Mouse (Mus musculus): ENCODE results near the gene Catsper2.

Gene Catsper2

GRCm38 (mm10) chr2:121413387-121414042, at the start of gene Catsper2, which contains the start of gene Pdia3:
TSS of gene Catsper2 (minus strand) at chr2:121413792.
TSS of gene Pdia3 (plus strand) at chr2:121413775.
- peak; percentile 96 for DNase-seq (ENCODE audit: low read depth)

DNA sequence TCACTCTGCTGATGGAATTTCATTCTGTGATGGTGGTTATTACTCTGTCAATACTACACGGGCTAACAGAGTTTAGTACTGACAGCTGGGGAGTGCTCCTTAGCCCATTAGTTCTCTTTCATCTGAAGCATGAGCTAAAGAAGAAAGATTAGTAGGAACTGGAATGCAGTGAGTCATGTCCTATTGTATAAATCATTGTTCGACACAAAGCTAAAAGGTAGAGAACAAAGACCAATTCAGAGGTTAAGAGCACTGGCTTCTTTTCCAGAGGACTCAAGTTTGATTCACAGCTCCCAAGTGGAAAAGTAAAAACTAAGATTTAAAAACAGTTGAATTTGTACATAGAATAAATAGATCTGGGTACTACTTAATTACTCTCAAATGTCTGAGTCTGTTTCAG, 46.5 kb upstream of the Catsper2 start:
- no peak for DNase-seq (ENCODE audit: low read depth)

GRCm38 (mm10) chr2:121456692-121457642, 43.4 kb upstream of the Catsper2 start, which contains the start of gene Serinc4:
TSS of gene Serinc4 (minus strand) at chr2:121456781.
- DNase-seq (ENCODE audit: low read depth) = peak; percentile 90

DNA sequence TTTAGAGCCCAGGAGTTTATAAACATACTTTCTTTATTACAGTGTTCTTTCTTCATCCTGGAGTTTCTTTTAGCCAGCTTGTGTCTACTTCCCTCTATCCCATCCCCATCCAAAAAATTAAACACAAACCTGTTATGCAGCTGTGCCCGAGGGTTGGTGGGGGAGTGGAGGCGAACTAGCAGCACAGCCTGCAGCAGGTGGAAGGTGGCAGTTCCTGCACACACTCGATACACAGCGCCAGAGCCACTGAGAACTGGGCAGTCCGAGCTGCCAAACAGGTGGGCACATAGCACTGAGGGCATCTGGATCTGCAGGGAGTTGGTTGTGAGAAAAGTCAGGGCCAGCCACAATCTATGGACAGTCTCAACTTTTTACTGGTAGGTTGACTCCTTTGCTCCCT, 41.9 kb upstream of the Catsper2 start:
- DNase-seq (ENCODE audit: low read depth) = no peak

DNA sequence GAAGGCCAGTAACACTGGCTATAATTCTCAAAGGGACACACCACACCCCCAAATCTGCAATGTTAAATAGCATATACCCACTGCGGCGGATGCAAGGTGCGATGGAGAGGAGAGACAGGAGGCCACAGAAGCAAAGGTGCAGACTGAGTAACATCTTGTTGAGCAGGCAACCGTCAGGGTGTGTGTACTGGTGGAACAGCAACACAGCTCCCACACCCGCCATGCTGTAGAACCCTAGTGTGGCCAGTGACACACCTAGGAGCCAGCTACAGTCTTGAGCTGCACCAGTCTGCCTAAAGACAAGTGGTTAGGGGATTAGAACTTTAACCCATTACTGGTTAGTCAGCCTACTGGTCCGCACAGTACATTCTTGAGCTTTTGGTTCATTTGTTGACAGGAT, 40.3 kb upstream of the Catsper2 start:
- no peak for DNase-seq (ENCODE audit: low read depth)

DNA sequence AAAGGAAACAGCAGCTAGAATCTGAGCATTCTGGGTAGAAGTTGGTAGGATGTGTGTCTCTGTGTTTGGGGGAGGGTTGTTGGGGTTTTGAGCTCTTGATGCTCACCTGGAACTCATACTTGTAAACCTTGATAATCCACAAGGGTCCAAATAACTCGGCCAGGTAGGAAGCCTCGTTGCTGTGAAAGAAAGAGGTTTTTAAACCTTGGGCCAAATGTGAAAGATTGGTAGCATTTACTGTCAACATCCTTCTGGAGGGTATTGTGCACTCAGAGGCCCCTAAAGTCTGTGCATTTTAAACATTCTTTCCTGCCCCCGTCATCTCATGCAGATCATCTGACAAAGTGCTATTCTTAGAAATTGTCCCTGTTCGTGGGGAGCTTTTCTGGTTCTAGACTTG, 39.4 kb upstream of the Catsper2 start, which contains the start of gene Hypk:
Gene Hypk, plus strand, starts transcription at position 301 of the 400 bp plus-strand sequence.
- no peak for DNase-seq (ENCODE audit: low read depth)

GRCm38 (mm10) chr2:121452361-121452760, 38.8 kb upstream of the Catsper2 start:
- DNase-seq (ENCODE audit: low read depth) = no peak

DNA sequence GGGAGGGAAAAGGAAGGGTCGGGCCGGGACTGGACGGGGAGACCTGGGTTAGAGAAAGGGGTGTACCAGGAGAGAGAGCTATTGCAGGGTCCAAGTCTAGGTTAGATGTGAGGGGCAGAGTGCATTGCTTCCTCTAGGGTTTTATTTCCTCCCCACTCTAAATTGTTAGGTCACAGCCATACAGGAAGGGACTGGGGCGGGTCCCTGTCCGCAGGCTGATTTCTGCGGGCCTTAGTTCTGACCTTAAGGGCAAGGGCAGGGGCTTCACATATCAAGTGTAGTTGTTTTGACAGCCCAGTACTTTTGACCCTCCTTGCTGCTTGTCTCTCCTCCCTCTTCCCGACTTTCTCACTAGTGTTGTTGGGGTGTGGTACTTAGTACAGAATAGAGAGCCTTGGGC, 36.5 kb upstream of the Catsper2 start:
- DNase-seq (ENCODE audit: low read depth) = peak; percentile 51

GRCm38 (mm10) chr2:121449545-121450011, 36.0 kb upstream of the Catsper2 start:
- DNase-seq (ENCODE audit: low read depth) = no peak

GRCm38 (mm10) chr2:121448739-121449535, 35.3 kb upstream of the Catsper2 start, which contains the start of gene Serf2:
TSS of gene Serf2 (plus strand) at chr2:121449195.
- peak; percentile 99 for DNase-seq (ENCODE audit: low read depth)

GRCm38 (mm10) chr2:121448136-121448535, 34.5 kb upstream of the Catsper2 start:
- DNase-seq (ENCODE audit: low read depth) = peak; percentile 74

DNA sequence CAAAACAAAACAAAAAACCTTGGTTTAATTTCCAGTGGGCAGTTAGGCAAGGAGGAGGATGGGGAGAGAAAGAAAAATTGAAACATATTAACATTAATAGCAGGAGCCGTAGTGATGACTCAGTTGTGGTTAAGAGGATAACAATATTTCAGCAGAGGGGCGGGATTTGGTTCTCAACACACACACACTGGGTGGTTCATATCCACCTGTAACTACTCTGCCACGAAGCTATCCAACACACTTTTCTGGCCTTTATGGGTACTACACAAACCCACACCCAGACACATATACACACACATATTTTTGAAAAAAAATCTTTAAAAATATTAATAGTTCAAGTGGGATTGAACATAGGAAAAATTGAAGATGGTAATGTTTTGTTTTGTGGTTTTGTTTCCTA, 33.4 kb upstream of the Catsper2 start:
- peak; percentile 84 for DNase-seq (ENCODE audit: low read depth)

DNA sequence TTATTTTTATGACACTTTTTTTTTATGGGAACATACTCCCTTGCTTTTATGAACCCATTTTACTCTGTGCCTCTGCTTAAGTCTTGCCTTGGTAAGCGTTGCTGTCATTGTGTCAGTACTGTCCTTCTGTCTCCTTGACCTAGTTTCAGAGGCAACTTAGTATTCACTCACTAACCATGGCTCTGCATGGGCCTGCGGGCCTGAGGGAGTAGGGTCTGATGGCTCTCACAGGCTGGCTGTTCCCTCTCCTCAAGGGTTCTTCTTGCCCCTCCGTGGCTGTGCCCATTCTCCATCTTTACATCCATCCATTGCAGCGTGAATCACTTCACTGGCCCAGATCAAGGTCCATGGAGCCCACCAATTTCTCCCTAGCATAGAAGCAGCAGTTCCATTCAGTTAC, 32.9 kb upstream of the Catsper2 start:
- no peak for DNase-seq (ENCODE audit: low read depth)

GRCm38 (mm10) chr2:121445117-121445516, 31.5 kb upstream of the Catsper2 start:
- no peak for DNase-seq (ENCODE audit: low read depth)

- DNase-seq (ENCODE audit: low read depth) = no peak
Measured at GRCm38 (mm10) chr2:121444178-121444577, 30.6 kb upstream of the Catsper2 start, which contains the start of gene Ell3. TSS of gene Ell3 (minus strand) at chr2:121444278.

- DNase-seq (ENCODE audit: low read depth) = no peak
Measured at GRCm38 (mm10) chr2:121443068-121443349, 29.4 kb upstream of the Catsper2 start.

DNA sequence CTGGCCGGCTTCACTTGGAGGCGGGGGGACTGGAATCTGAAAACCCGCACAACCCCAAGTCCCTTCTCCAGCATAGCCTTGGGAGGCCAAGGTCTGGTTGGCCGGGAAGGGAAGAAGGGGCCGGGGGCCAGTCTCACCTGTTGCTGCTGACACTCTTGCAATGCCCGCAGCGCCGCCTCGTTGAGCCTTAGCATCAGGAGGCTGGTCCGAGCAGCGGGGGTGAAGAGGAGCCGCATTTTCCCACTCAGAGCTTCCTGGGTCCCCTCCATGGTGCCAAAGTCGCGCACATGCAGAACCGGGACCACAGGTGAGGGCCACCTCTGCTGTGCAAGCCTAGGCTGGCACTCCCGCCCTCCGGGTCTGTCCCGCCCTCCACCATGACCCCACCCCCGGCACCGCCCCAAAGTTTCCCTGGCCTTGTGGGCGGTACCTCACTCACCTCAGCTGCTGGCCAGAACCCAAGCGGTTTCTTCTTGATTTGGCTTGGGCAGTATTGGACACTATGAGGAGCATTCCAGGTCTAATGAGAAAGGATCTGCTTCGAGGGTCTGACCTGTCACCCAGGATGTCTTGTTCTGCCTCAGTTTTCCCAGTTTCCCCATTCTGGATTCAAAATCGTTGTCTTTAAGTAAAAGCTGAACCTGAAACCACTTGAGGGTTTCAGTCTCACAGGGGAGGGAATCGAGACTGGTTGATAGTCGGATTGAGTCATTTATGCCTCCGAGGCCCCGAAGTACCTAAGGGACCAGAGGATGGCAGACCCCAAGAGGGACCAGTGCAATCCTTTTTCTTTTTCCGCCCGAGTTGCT, 28.9 kb upstream of the Catsper2 start:
- peak; percentile 68 for DNase-seq (ENCODE audit: low read depth)

GRCm38 (mm10) chr2:121441800-121442199, 28.2 kb upstream of the Catsper2 start:
- DNase-seq (ENCODE audit: low read depth) = no peak

DNA sequence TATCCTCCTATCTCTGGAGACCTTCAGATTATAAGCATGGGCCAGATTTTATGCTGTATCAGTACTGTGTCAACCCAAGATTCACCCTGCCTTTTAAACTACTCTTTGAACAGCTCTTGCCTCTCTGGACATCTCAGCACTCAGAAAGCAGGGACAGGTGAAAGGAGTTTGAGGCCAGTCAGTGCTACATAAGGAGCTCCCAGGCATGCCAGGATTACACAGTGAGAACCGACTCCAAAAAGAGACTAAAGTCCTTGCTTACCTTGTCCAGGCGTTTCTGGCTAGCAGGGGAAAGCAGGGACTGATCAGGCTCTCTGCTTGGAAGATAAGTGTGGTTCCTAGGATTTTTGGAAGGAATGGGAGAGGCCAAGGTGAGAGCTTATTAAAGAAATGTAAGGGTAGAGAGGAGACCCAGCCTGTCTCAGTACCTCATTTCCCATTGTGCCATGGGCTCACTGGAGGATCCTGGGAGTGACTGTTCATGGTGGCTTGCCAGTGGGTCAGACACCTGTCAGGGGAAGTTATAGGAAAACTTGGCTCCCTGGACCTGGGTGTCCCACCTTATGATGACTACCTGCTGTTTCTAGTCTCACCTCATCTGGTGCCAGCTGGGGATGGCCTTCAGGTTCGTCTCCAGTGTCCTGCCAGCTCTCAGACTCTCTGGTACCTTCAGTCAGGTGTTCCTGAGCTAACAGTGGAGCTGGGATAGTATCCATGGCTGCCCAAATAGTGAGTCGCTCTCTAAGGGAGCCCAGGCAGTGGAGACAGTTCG, 27.4 kb upstream of the Catsper2 start:
- DNase-seq (ENCODE audit: low read depth) = no peak

DNA sequence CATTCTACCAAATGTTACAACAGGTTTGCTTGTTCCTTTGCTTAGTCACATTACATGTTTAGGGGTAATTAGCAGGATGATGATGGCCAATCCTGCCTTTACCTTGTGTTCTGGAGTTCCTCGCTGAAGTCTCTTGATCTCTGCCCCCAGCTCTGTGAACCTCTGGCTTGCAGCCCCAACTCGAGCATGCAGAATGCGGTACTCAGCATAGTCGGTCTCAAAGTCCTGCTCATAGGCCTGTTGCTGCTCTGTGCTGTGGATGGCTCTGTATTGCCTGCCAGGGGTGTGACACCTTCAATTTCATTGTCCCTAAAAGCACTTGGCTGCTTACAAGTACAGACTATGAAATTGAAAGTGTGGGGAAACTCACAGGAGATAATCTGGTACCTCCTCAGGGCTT, 26.2 kb upstream of the Catsper2 start:
- DNase-seq (ENCODE audit: low read depth) = no peak

Data from 416B (cell line).